Mouse (Mus musculus) ES-Bruce4 (cell line): Measurements from ENCODE around the gene Wdfy3.

Experiments
- CTCF ChIP-seq: IDR thresholded peaks from one replicate; pipeline ENCODE4 v1.8.1; 2011; ENCODE audit warnings: low read depth, low read length
- EP300 ChIP-seq: IDR thresholded peaks from 2 replicates; pipeline ENCODE4 v1.6.1; 2011; ENCODE audit warnings: low read depth, low read length; ENCODE audit not compliant: insufficient read depth
- POLR2A ChIP-seq: IDR thresholded peaks from one replicate; pipeline ENCODE4 v1.8.1; 2011; ENCODE audit warnings: low read length; ENCODE audit not compliant: insufficient read depth

DNA sequence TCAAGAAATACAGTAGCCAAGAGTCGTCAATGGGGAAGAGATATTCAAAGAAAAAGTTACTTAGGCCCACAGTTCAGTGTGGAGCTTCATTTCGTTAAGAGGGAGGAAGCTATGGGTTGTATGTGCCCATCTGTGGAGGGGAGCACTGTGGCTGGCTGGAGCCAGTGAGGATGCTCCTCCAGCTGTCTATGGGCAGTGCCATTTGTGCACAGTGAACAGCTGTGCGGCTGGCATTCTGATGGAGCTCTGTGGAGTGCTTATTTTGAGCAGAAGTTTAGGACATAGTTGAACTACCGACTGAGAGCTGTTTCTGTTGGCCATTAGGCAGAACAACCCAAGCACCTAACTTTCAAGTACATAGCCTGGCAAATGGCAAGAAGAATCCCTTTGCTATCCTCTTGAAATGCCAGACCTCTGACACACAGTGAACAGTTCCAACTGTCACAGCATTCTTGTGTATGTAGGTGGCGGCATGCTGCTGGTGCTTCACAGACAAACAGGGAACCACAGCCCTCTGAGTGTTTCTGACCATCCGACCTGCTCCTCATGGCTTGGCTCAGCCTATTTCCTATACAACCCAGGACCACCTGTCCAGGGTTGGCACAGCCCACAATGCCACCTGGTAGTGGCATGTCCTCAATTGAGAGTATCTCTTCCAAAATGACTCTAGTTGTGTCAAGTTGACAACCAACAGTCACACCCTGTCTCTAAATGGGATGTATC lies 177.9 kb downstream of the Wdfy3 start:
- no peak for TF ChIP-seq CTCF
- TF ChIP-seq EP300 = no peak
- TF ChIP-seq POLR2A = no peak
